Mouse (Mus musculus): ENCODE results near the gene Pla2g16.

DNA sequence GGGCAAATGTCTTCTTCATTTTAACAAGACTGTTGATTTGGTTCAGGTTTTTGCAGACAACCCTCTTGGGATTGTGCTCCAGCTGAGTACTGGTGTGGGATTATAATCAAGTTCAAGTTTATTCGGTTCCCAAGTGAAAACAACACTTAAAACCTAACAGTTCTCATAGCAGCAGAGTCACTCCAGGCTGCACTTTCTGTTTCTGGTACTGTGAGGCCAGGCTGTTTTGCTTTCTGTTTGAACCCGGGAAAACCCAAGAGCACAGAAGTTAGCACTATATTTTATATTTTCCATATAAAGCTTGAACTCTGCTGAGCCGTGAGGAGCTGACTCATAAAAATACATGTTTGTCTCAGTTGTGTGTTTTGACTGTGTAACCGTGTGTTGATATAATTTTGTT, 1.4 kb downstream of the Pla2g16 start:
- TF ChIP-seq POLR2A (IDR thresholded peaks at IDR 0.05; ENCODE audit: low read depth, low read length) = no peak
- no peak for TF ChIP-seq CTCF (conservative IDR thresholded peaks at IDR 0.05; ENCODE audit: insufficient read depth, insufficient read length, low read depth, low read length)

All from kidney, adult 2 months (tissue).